9 mouse cellular contexts compared by ENCODE assay signal in genomic region chr17:56277567-56277893, GRCm38 (mm10). TPM values are rescaled to one million over a fixed set of nuclear protein-coding genes. Genes with fewer than 3 reads are reported as not detected.
DNase-seq lines count a peak whose midpoint lies in the region; ATAC-seq and TF ChIP-seq lines count a peak whose summit lies in the region.
"Had no signal": no experiment of that assay in that cellular context is flagged by ENCODE, and none has a peak within 500 bp of the region (broad histone marks: within the 10 kb centered on the region; RNA-seq: fewer than 3 reads in every experiment).

No protein-coding gene starts in this region.

- 43% methylated on average over 2 of the region's 2 CpGs for WGBS in liver, adult 2 months
- WGBS in hindbrain, embryonic 11.5 days = 53% methylated on average over 2 of the region's 2 CpGs
- 47% methylated on average over 2 of the region's 2 CpGs for WGBS in midbrain, embryonic 13.5 days

- peaks cover 18% of the 10 kb centered on the region for H3K79me2 ChIP-seq in liver, adult 2 months (ENCODE audit: control insufficient read depth, insufficient read depth, low read length)

- ATAC-seq in hindbrain, embryonic 11.5 days (ENCODE audit: low FRiP score) = peak; percentile 10; the same call in 1 of the 2 replicates
- 0 out of 2 replicates have a peak, but pooled peaks have one; percentile 21 for ATAC-seq in midbrain, embryonic 13.5 days

- TF ChIP-seq POLR2A in liver, adult 2 months (IDR thresholded peaks at IDR 0.05; ENCODE audit: extremely low read depth, insufficient read depth, low read length) = no peak

- peaks cover 35% of the 10 kb centered on the region for H3K4me1 ChIP-seq in liver, adult 2 months (ENCODE audit: control insufficient read depth, insufficient read depth, low read length)
- H3K4me1 ChIP-seq in hindbrain, embryonic 11.5 days (replicated peaks; ENCODE audit: control insufficient read depth, insufficient read depth, low read length) = no peaks in the 10 kb centered on the region
- peaks cover 14% of the 10 kb centered on the region for H3K4me1 ChIP-seq in midbrain, embryonic 13.5 days (replicated peaks)

- H3K4me2 ChIP-seq in hindbrain, embryonic 11.5 days (replicated peaks; ENCODE audit: low read depth, low read length) = no peak overlapping the region
- peak overlapping the region; percentile 63; the same call in 1 of the 2 replicates for H3K4me2 ChIP-seq in midbrain, embryonic 13.5 days (replicated peaks)

- peaks cover 13% of the 10 kb centered on the region; the same call in 1 of the 2 replicates for H3K36me3 ChIP-seq in liver, adult 2 months (ENCODE audit: control insufficient read depth, insufficient read depth, low read length)
- no peaks in the 10 kb centered on the region for H3K36me3 ChIP-seq in hindbrain, embryonic 11.5 days (ENCODE audit: control insufficient read depth, insufficient read depth, low read length)
- no peaks in the 10 kb centered on the region for H3K36me3 ChIP-seq in midbrain, embryonic 13.5 days

- peak; percentile 45 for DNase-seq in embryo, embryonic 11 days
- no peak for DNase-seq in embryo, embryonic 10.5 days (ENCODE audit: low spot score)
- no peak for DNase-seq in liver, adult 2 months (ENCODE audit: extremely low read depth, low read depth, low spot score)
- DNase-seq in liver = no peak
- no peak for DNase-seq in hindbrain, embryonic 11.5 days (ENCODE audit: low spot score)
- no peak for DNase-seq in layer of hippocampus, postnatal 25 days (ENCODE audit: extremely low spot score in 1 of 2, low spot score in 1 of 2)
- DNase-seq in urinary bladder, postnatal 36 days (ENCODE audit: low spot score in 2 of 2) = no peak

- no peak for TF ChIP-seq CTCF in liver, adult 2 months (IDR thresholded peaks at IDR 0.05; ENCODE audit: low read depth, low read length)

- peak overlapping the region; percentile 57; the same call in 1 of the 2 replicates for H3K9ac ChIP-seq in liver, adult 2 months (ENCODE audit: low read depth, low read length)
- no peak overlapping the region for H3K9ac ChIP-seq in hindbrain, embryonic 11.5 days (ENCODE audit: low read depth, low read length)
- no peak overlapping the region for H3K9ac ChIP-seq in midbrain, embryonic 13.5 days (replicated peaks)

- H3K27me3 ChIP-seq in liver, adult 2 months (ENCODE audit: control insufficient read depth, insufficient read depth, low read length) = no peaks in the 10 kb centered on the region
- H3K27me3 ChIP-seq in hindbrain, embryonic 11.5 days (ENCODE audit: control insufficient read depth, insufficient read depth, low read length) = no peaks in the 10 kb centered on the region
- H3K27me3 ChIP-seq in midbrain, embryonic 13.5 days = no peaks in the 10 kb centered on the region

- no peaks in the 10 kb centered on the region for H3K9me3 ChIP-seq in hindbrain, embryonic 11.5 days (ENCODE audit: control insufficient read depth, low read length)
- H3K9me3 ChIP-seq in midbrain, embryonic 13.5 days = no peaks in the 10 kb centered on the region

- no peak overlapping the region for H3K4me3 ChIP-seq in liver, adult 2 months (ENCODE audit: insufficient read depth, low read depth, low read length)
- H3K4me3 ChIP-seq in hindbrain, embryonic 11.5 days (ENCODE audit: low read depth, low read length) = no peak overlapping the region
- H3K4me3 ChIP-seq in midbrain, embryonic 13.5 days (replicated peaks) = no peak overlapping the region

- H3K27ac ChIP-seq in liver, adult 2 months (replicated peaks; ENCODE audit: insufficient read depth, low read depth, low read length) = peak overlapping the region; percentile 62; the same call in 1 of the 2 replicates
- no peak overlapping the region for H3K27ac ChIP-seq in hindbrain, embryonic 11.5 days (ENCODE audit: low read depth, low read length)
- peak overlapping the region; percentile 35; the same call in 1 of the 2 replicates for H3K27ac ChIP-seq in midbrain, embryonic 13.5 days

RNA-seq across cellular contexts. Expression of gene Ticam1, which starts 0.9 kb away (rescaled TPM):
- total RNA-seq in liver, adult 2 months (2014; rRNA removed) = 2.5 and 3.4 TPM in 2 replicates
- polyA plus RNA-seq in liver, adult 2 months (2012; rRNA removed) = 20.9 and 27.7 TPM in 2 replicates
- polyA plus RNA-seq in hindbrain, embryonic 11.5 days (2014; fragmentation: Nextera tagmentation; extraction: Ambion mirVana) = 2.1 and 2.7 TPM in 2 replicates
- polyA plus RNA-seq in midbrain, embryonic 13.5 days (2015; fragmentation: Nextera tagmentation; extraction: Ambion mirVana) = 1.0 and 1.3 TPM in 2 replicates
- total RNA-seq in layer of hippocampus, postnatal 25 days (2021) = 1 to 10 TPM; 5.5 to 6.0 TPM

RNA-seq across cellular contexts. Expression of gene Plin3, which starts 15.1 kb away (rescaled TPM):
- total RNA-seq in liver, adult 2 months (2014; rRNA removed) = 23.0 and 28.1 TPM in 2 replicates
- 20.6 and 21.5 TPM in 2 replicates for polyA plus RNA-seq in liver, adult 2 months (2012; rRNA removed)
- 25.0 and 26.2 TPM in 2 replicates for polyA plus RNA-seq in hindbrain, embryonic 11.5 days (2014; fragmentation: Nextera tagmentation; extraction: Ambion mirVana)
- polyA plus RNA-seq in midbrain, embryonic 13.5 days (2015; fragmentation: Nextera tagmentation; extraction: Ambion mirVana) = 14.8 and 16.7 TPM in 2 replicates
- 10 to 100 TPM; 14.6 to 16.7 TPM for total RNA-seq in layer of hippocampus, postnatal 25 days (2021)

RNA-seq across cellular contexts. Expression of gene Fem1a, which starts 20.9 kb away (rescaled TPM):
- 11.5 and 12.1 TPM in 2 replicates for total RNA-seq in liver, adult 2 months (2014; rRNA removed)
- polyA plus RNA-seq in liver, adult 2 months (2012; rRNA removed) = 16.6 and 18.9 TPM in 2 replicates
- polyA plus RNA-seq in hindbrain, embryonic 11.5 days (2014; fragmentation: Nextera tagmentation; extraction: Ambion mirVana) = 12.8 and 14.4 TPM in 2 replicates
- polyA plus RNA-seq in midbrain, embryonic 13.5 days (2015; fragmentation: Nextera tagmentation; extraction: Ambion mirVana) = 18.1 and 19.4 TPM in 2 replicates
- 10 to 100 TPM; 36.1 to 37.0 TPM for total RNA-seq in layer of hippocampus, postnatal 25 days (2021)

RNA-seq across cellular contexts. Expression of gene Arrdc5, which starts 22.6 kb away (rescaled TPM):
- total RNA-seq in liver, adult 2 months (2014; rRNA removed) = not detected in 2 replicates
- polyA plus RNA-seq in liver, adult 2 months (2012; rRNA removed) = not detected in 2 replicates
- not detected in 2 replicates for polyA plus RNA-seq in hindbrain, embryonic 11.5 days (2014; fragmentation: Nextera tagmentation; extraction: Ambion mirVana)
- not detected in 2 replicates for polyA plus RNA-seq in midbrain, embryonic 13.5 days (2015; fragmentation: Nextera tagmentation; extraction: Ambion mirVana)
- total RNA-seq in layer of hippocampus, postnatal 25 days (2021) = not detected
- polyA plus RNA-seq: brain, embryonic 14.5 days had no signal

RNA-seq across cellular contexts. Expression of gene Uhrf1, which starts 25.6 kb away (rescaled TPM):
- 0.92 and 2.7 TPM in 2 replicates for total RNA-seq in liver, adult 2 months (2014; rRNA removed)
- polyA plus RNA-seq in liver, adult 2 months (2012; rRNA removed) = 0.20 and 0.22 TPM in 2 replicates
- polyA plus RNA-seq in hindbrain, embryonic 11.5 days (2014; fragmentation: Nextera tagmentation; extraction: Ambion mirVana) = 77.7 and 95.9 TPM in 2 replicates
- polyA plus RNA-seq in midbrain, embryonic 13.5 days (2015; fragmentation: Nextera tagmentation; extraction: Ambion mirVana) = 59.9 and 62.8 TPM in 2 replicates
- 1 to 10 TPM; 1.7 to 2.0 TPM for total RNA-seq in layer of hippocampus, postnatal 25 days (2021)
